Mouse (Mus musculus) CH12.LX (cell line): ENCODE measurements at regions not wholly inside any gene's neighbourhood (a gene's known extent, or its start where the extent isn't known, plus 50 kb on each side); places are given as distances from the start of the nearest gene placed in this dataset.

Experiments
- CTCF ChIP-seq, 2 experiments: IDR thresholded peaks in 1 of 2; conservative IDR thresholded peaks in 1 of 2; 2 replicates each; pipeline ENCODE4 v1.5.1; 2011 to 2012; ENCODE audit warnings: low read depth in 2 of 2, low read length in 2 of 2, improper control_type of control experiment in 1 of 2, inconsistent platforms in 1 of 2, mild to moderate bottlenecking in 1 of 2, moderate library complexity in 1 of 2
- EP300 ChIP-seq: IDR thresholded peaks from 2 replicates; pipeline ENCODE4 v1.6.1; 2011; ENCODE audit warnings: low read length, improper control_type of control experiment
- HCFC1 ChIP-seq: IDR thresholded peaks from 2 replicates; pipeline ENCODE4 v1.6.1; 2012; ENCODE audit warnings: low read depth, mild to moderate bottlenecking, inconsistent platforms, low read length, improper control_type of control experiment
- JUND ChIP-seq: conservative IDR thresholded peaks from 2 replicates; pipeline ENCODE4 v1.6.1; 2011; ENCODE audit warnings: low read depth, low read length, improper control_type of control experiment
- MAFK ChIP-seq: IDR thresholded peaks from 2 replicates; pipeline ENCODE4 v1.6.1; 2011; ENCODE audit warnings: low read length, improper control_type of control experiment; ENCODE audit not compliant: insufficient replicate concordance
- MAX ChIP-seq: IDR thresholded peaks from 2 replicates; pipeline ENCODE4 v1.6.1; 2011; ENCODE audit warnings: low read length, improper control_type of control experiment
- MYC ChIP-seq: IDR thresholded peaks from 2 replicates; pipeline ENCODE4 v1.6.1; 2011; ENCODE audit warnings: low read depth, mild to moderate bottlenecking, improper control_type of control experiment, low read length
- NELFE ChIP-seq: IDR thresholded peaks from 2 replicates; pipeline ENCODE4 v1.6.1; 2011; ENCODE audit warnings: low read depth, low read length, improper control_type of control experiment
- POLR2A ChIP-seq: IDR thresholded peaks from 2 replicates; pipeline ENCODE4 v1.6.1; 2011; ENCODE audit warnings: low read depth, mild to moderate bottlenecking, improper control_type of control experiment, low read length
- POLR2AphosphoS2 ChIP-seq: IDR thresholded peaks from 2 replicates; pipeline ENCODE4 v1.6.1; 2011; ENCODE audit warnings: low read depth, low read length, improper control_type of control experiment
- TCF12 ChIP-seq: IDR thresholded peaks from 2 replicates; pipeline ENCODE4 v1.6.1; 2014; ENCODE audit warnings: low read depth, mild to moderate bottlenecking, inconsistent platforms, low read length, improper control_type of control experiment
- USF1 ChIP-seq: IDR thresholded peaks from 2 replicates; pipeline ENCODE4 v1.6.1; 2014; ENCODE audit warnings: low read depth, mild to moderate bottlenecking, inconsistent platforms, low read length, improper control_type of control experiment
- ZMIZ1 ChIP-seq: IDR thresholded peaks from 2 replicates; pipeline ENCODE4 v1.6.1; 2012; ENCODE audit warnings: low read depth, mild to moderate bottlenecking, inconsistent platforms, low read length, improper control_type of control experiment

- TF ChIP-seq CTCF (conservative IDR thresholded peaks at IDR 0.05 in 1 of 2, IDR thresholded peaks at IDR 0.05 in 1 of 2; ENCODE audit: low read depth in 2 of 2, low read length in 2 of 2) (no peak), POLR2AphosphoS2 (no peak), MAFK (no peak), POLR2A (no peak), NELFE (no peak), MAX (no peak), TCF12 (no peak), EP300 (no peak), JUND (no peak), ZMIZ1 (no peak), MYC (no peak), USF1 (no peak), HCFC1 (no peak)
These were observed 299.0 kb downstream of the Dmrt2 start for GRCm38 (mm10) chr19:25971210-25971609.
